Mouse (Mus musculus) liver, embryonic 16.5 days (tissue): Measurements from ENCODE around the gene Ube2r2. TPM values are rescaled to one million over a fixed set of nuclear protein-coding genes. Genes with fewer than 3 reads are reported as not detected.

Source experiments
- ATAC-seq: fragments of 200-750 bp; cut with Nextera tagmentation; 2 replicates; pipeline ENCODE4 v1.8.0; 2017; ENCODE audit warnings: low read depth, mild to moderate bottlenecking, moderate number of reproducible peaks, moderate library complexity
- H3K27ac ChIP-seq: fragments of 300-500 bp; sonication (generic); 2 replicates; pipeline ENCODE4 v1.5.1; 2014; ENCODE audit warnings: mild to moderate bottlenecking, low read length
- H3K27me3 ChIP-seq: fragments of 300-500 bp; sonication (generic); 2 replicates; pipeline ENCODE4 v1.6.1; 2014; ENCODE audit warnings: low read depth, low read length, mixed read lengths; ENCODE audit not compliant: control insufficient read depth, insufficient read depth
- H3K36me3 ChIP-seq: fragments of 300-500 bp; sonication (generic); 2 replicates; pipeline ENCODE4 v1.6.1; 2014; ENCODE audit warnings: mild to moderate bottlenecking; ENCODE audit not compliant: control insufficient read depth, insufficient read depth
- H3K4me1 ChIP-seq: fragments of 300-500 bp; sonication (generic); 2 replicates; pipeline ENCODE4 v1.6.1; 2014; ENCODE audit warnings: low read depth, low read length, mixed read lengths; ENCODE audit not compliant: control insufficient read depth
- H3K4me2 ChIP-seq: fragments of 300-500 bp; sonication (generic); 2 replicates; pipeline ENCODE4 v1.6.1; 2014; ENCODE audit warnings: low read depth, low read length, mixed read lengths
- H3K4me3 ChIP-seq: fragments of 300-500 bp; sonication (generic); 2 replicates; pipeline ENCODE4 v1.5.1; 2014; ENCODE audit warnings: low read depth, mild to moderate bottlenecking, low read length
- H3K9ac ChIP-seq: fragments of 300-500 bp; sonication (generic); 2 replicates; pipeline ENCODE4 v1.6.1; 2014; ENCODE audit warnings: low read depth, low read length
- H3K9me3 ChIP-seq: fragments of 300-500 bp; sonication (generic); replicated peaks from 2 replicates; pipeline ENCODE4 v1.6.1; 2016; ENCODE audit warnings: low read length; ENCODE audit not compliant: control insufficient read depth
- WGBS: fragments of 180-500 bp; shearing (Covaris S2); extraction: QIAGEN DNeasy Blood & Tissue Kit; methylation state at CpG from one replicate; pipeline ENCODE4 v1.1.7; 2014; ENCODE audit not compliant: insufficient replicate concordance; 5-methylcytosine and 5-hydroxymethylcytosine counted together
- polyA plus RNA-seq: library from polyadenylated mRNA; unstranded; fragments of >200 nt; fragmentation: Nextera tagmentation; extraction: Ambion mirVana; gene quantifications from 2 replicates; pipeline ENCODE4 v1.2.1, GENCODE M21; 2015

Ube2r2 gene
- 47.9 and 56.0 TPM in 2 replicates for polyA plus RNA-seq

GRCm38 (mm10) chr4:41135711-41136453, at the start of gene Ube2r2:
Ube2r2 (plus strand) TSS chr4:41135743.
- Histone ChIP-seq H3K4me2 (peak within 1 kb of the TSS; percentile 71), H3K4me3 (peak within 1 kb of the TSS; percentile 89), H3K4me1 (peaks cover 37% of the 10 kb centered on the region), H3K27ac (peak within 1 kb of the TSS; percentile 95), H3K36me3 (peaks cover 7% of the 10 kb centered on the region; the same call in 1 of the 2 replicates), H3K9me3 (no peaks in the 10 kb centered on the region), H3K27me3 (no peaks in the 10 kb centered on the region), H3K9ac (peak within 1 kb of the TSS; percentile 98)
- WGBS: under 1% methylated on average over 61 of the region's 65 CpGs
- ATAC-seq: peak; percentile 68

DNA sequence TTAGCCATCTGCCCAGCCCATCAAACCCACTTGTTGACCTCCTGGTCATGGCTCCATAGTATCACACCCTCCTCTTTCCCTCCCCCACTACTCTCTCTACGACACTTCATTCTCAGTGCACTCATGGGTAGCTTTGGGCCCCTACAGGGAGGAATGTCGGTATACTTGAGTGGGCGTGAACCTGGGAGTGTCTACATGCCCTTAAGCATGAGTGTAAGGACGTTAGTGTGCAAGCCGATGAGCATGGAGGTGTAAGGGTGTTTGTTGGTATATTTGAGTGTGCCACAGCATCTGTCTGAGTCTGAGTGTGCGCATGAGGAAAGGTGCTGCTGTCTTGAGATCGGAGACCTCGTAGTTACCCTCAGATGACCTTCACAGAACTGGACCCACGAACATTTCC, 48.6 kb upstream of the Ube2r2 start:
- H3K27me3 ChIP-seq: no peaks in the 10 kb centered on the region
- peak overlapping the region; percentile 94 for H3K27ac ChIP-seq
- WGBS: 30% methylated on average over 9 of the region's 9 CpGs
- ATAC-seq: peak; percentile 77
- H3K4me3 ChIP-seq: peak overlapping the region; percentile 46
- H3K9me3 ChIP-seq: no peaks in the 10 kb centered on the region
- peaks cover 62% of the 10 kb centered on the region for H3K4me1 ChIP-seq
- peak overlapping the region; percentile 74 for H3K4me2 ChIP-seq
- peak overlapping the region; percentile 50 for H3K9ac ChIP-seq
- no peaks in the 10 kb centered on the region for H3K36me3 ChIP-seq

DNA sequence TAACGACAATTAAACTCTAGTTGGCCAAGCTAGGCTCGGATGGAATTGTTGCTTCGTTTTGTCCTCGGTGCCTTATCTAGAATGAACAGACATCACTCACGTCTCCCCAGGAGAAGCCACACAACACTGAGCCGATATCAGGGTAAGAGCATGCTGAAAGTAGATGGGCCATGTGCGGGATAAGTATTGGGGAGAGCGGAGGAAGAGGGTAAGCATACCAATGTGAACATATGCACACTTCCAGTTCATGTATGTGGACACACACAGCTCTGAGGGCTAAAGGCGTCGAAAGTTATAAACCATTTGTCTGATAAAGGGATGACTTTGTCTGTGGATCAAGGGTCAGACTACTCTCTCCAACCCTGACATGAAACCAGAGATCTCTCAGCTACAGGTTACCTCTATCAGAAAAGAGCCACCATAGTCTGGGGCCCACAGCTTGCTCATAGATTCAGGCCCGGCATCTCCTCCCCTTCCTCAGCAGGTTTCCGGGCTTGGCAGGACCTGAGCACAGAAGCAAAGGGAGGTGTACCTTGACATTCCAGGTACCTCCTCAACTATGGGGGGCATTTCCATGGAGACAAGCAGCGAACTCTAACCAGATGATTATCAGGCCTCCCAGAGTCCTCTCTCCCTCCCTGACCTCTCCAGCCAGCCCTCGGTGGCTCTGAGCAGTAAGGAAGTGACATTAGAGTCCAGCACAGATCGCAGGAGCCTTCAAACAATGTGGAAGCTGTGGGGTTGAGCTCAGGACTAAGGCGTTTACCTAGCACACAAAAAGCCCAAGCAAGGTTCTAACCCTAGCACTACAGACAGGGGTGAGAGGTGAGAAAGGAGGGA, 47.9 kb upstream of the Ube2r2 start:
- Histone ChIP-seq H3K36me3 (no peaks in the 10 kb centered on the region), H3K27me3 (no peaks in the 10 kb centered on the region), H3K4me1 (peaks cover 62% of the 10 kb centered on the region), H3K9me3 (no peaks in the 10 kb centered on the region), H3K9ac (peak overlapping the region; percentile 61), H3K27ac (peak overlapping the region; percentile 94), H3K4me3 (peak overlapping the region; percentile 46), H3K4me2 (peak overlapping the region; percentile 74)
- 25% methylated on average over 16 of the region's 16 CpGs for WGBS
- peak; percentile 96 for ATAC-seq

DNA sequence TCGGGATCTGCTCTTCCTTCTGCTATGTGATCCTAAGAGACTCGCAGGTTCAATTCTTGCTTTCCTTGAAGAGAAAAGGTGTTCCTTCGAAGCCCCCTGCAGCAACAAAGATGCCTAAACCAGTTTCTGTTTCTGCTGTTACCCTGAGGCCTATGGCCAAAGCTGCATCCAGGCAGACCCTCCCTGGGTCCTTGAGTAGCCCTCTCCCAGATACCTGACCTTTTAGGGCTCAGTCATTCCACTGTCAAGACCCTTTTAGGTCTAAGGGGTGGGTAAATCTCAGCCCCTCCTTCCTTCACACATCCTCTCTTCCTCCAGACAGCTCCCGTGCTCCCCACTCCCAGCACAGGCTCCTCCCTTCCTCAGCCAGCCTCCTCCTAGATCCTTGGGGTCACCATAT, 46.4 kb upstream of the Ube2r2 start:
- no peaks in the 10 kb centered on the region for H3K27me3 ChIP-seq
- ATAC-seq: no peak
- no peak overlapping the region for H3K9ac ChIP-seq
- no peaks in the 10 kb centered on the region for H3K9me3 ChIP-seq
- H3K4me2 ChIP-seq: peak overlapping the region; percentile 59
- peaks cover 53% of the 10 kb centered on the region for H3K4me1 ChIP-seq
- WGBS: 68% methylated on average over 4 of the region's 4 CpGs
- no peaks in the 10 kb centered on the region for H3K36me3 ChIP-seq
- peak overlapping the region; percentile 21 for H3K27ac ChIP-seq
- no peak overlapping the region for H3K4me3 ChIP-seq

DNA sequence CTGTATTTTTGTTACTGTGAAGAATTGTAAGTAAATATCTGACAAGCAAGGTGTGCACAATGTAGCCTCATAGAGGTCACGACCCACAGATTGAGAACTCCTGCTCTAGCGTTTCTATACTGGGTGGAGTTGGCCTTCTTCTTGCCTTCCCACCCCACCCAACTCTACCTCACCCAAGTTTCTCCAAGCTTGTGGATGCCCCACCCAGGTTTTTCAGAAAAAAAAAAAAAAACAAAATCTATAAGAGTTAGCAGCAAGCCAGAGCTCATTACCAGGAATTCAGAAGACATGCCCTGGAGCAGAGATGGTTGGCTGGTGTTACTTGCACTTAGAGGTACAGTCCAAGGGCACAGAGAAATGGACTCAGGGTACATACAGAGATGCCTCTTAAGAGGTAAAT, 45.8 kb upstream of the Ube2r2 start:
- Histone ChIP-seq H3K4me1 (peaks cover 53% of the 10 kb centered on the region), H3K4me3 (no peak overlapping the region), H3K9me3 (no peaks in the 10 kb centered on the region), H3K27ac (peak overlapping the region; percentile 79), H3K9ac (peak overlapping the region; percentile 25; the same call in 1 of the 2 replicates), H3K36me3 (no peaks in the 10 kb centered on the region), H3K27me3 (no peaks in the 10 kb centered on the region), H3K4me2 (peak overlapping the region; percentile 59)
- ATAC-seq: peak; percentile 22
- WGBS: 25% methylated on average over 2 of the region's 2 CpGs

GRCm38 (mm10) chr4:41091391-41091790, 44.2 kb upstream of the Ube2r2 start:
- H3K27ac ChIP-seq: no peak overlapping the region
- H3K4me1 ChIP-seq: peaks cover 57% of the 10 kb centered on the region
- 47% methylated on average over 3 of the region's 3 CpGs for WGBS
- H3K4me3 ChIP-seq: no peak overlapping the region
- ATAC-seq: no peak
- no peaks in the 10 kb centered on the region for H3K27me3 ChIP-seq
- no peak overlapping the region for H3K4me2 ChIP-seq
- no peaks in the 10 kb centered on the region for H3K36me3 ChIP-seq
- H3K9me3 ChIP-seq: no peaks in the 10 kb centered on the region
- H3K9ac ChIP-seq: no peak overlapping the region

DNA sequence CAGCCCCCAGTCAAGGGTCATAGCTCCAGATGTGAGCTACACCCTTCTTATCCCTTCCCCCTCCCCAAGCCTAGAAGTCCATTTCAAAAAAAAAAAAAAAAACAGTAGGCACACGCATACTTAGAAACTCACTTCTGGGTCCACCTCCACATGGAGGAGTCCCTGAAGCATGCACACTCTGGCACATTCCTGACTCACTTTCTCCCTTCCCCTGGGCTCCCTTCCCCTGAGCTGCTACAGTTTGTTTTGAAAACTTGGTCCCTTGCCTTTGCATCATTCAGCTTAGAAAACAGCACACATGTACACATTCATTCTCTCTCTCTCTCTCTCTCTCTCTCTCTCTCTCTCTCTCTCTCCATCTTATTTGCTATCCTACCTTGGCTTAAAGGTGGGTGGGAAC, 42.6 kb upstream of the Ube2r2 start:
- peaks cover 9% of the 10 kb centered on the region for H3K27me3 ChIP-seq
- 69% methylated on average over 1 of the region's 1 CpGs for WGBS
- no peak overlapping the region for H3K4me3 ChIP-seq
- no peak for ATAC-seq
- H3K4me2 ChIP-seq: no peak overlapping the region
- H3K9ac ChIP-seq: no peak overlapping the region
- no peak overlapping the region for H3K27ac ChIP-seq
- H3K4me1 ChIP-seq: peaks cover 57% of the 10 kb centered on the region
- no peaks in the 10 kb centered on the region for H3K9me3 ChIP-seq
- H3K36me3 ChIP-seq: no peaks in the 10 kb centered on the region

- Histone ChIP-seq H3K36me3 (no peaks in the 10 kb centered on the region), H3K27ac (no peak overlapping the region)
- ATAC-seq: no peak
Observed at GRCm38 (mm10) chr4:41094361-41094760, 41.2 kb upstream of the Ube2r2 start.

DNA sequence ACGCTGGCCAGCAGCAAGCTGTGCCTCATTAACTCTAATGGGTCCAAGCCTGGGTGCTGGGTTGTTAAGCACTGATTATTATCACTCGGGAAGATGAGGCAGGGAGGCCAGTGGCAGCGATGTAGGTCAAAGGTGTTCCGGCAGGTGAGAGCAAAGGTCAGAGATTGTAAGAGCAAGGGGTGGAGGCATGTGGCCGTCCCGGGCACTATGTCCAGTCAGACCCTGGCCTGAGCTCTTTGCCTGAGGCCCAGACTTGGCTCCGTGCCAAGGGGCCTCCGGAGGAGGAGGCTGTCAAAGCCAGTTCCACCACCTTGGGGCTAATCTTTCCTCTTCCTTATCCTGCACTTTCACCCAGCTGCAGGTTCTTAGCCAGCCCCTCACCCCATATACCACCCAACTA, 39.4 kb upstream of the Ube2r2 start:
- H3K4me2 ChIP-seq: peak overlapping the region; percentile 87
- no peaks in the 10 kb centered on the region for H3K36me3 ChIP-seq
- WGBS: 49% methylated on average over 8 of the region's 8 CpGs
- peaks cover 25% of the 10 kb centered on the region for H3K27me3 ChIP-seq
- peak overlapping the region; percentile 29; the same call in 1 of the 2 replicates for H3K27ac ChIP-seq
- H3K9me3 ChIP-seq: no peaks in the 10 kb centered on the region
- H3K9ac ChIP-seq: peak overlapping the region; percentile 65
- H3K4me3 ChIP-seq: peak overlapping the region; percentile 64
- peaks cover 34% of the 10 kb centered on the region for H3K4me1 ChIP-seq
- ATAC-seq: peak; percentile 53

More at GRCm38 (mm10) chr4:41094361-41094760, 41.2 kb upstream of the Ube2r2 start:
- WGBS: 70% methylated on average over 9 of the region's 9 CpGs
- H3K9me3 ChIP-seq: no peaks in the 10 kb centered on the region
- H3K4me2 ChIP-seq: no peak overlapping the region
- H3K9ac ChIP-seq: no peak overlapping the region
- peaks cover 52% of the 10 kb centered on the region for H3K4me1 ChIP-seq
- peaks cover 21% of the 10 kb centered on the region for H3K27me3 ChIP-seq
- H3K4me3 ChIP-seq: no peak overlapping the region
